Mouse (Mus musculus) small intestine, adult 2 months (tissue): ENCODE measurements around the gene Adm2.

Experiments used
- CTCF ChIP-seq: fragments of 200-500 bp; IDR thresholded peaks from 2 replicates; pipeline ENCODE4 v1.5.1; 2012; ENCODE audit warnings: low read depth, mild to moderate bottlenecking, control low read depth, inconsistent platforms, low read length, moderate library complexity, mixed read lengths; ENCODE audit not compliant: insufficient replicate concordance, insufficient read length; ENCODE audit errors: extremely low read depth
- POLR2A ChIP-seq: fragments of 200-500 bp; IDR thresholded peaks from 2 replicates; pipeline ENCODE4 v1.6.1; 2012; ENCODE audit warnings: low read depth, mild to moderate bottlenecking, control low read depth, inconsistent platforms, low read length, moderate library complexity

DNA sequence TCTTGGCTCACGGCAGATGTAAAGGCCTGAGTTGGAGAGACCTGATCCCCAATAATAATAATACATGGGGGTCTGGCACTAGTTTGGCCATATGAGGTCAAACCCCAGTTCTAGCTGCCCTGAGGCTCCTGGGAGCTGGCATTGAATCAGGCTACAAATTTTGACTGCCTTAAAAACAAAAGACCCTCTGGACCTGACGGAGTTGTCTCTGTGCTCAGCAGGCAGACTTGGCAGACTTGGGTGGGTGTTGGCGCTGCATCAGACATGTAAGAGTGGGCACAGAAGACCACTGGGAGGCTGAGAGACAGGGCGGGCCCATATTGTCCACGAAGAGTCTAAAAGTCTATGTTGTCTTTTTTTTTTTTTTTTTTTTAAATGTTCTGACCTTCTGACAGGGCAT lies 35.9 kb upstream of the Adm2 start:
- TF ChIP-seq POLR2A = no peak
- TF ChIP-seq CTCF = no peak
